Mouse (Mus musculus) cerebellum, adult 2 months (tissue): ENCODE results near the gene Fbrsl1.

Source experiments
- CTCF ChIP-seq: fragments of 200-500 bp; IDR thresholded peaks from 2 replicates; pipeline ENCODE4 v1.5.1; 2011; ENCODE audit warnings: low read depth, mild to moderate bottlenecking, control low read depth, low read length, moderate library complexity, borderline replicate concordance; ENCODE audit not compliant: insufficient read depth
- POLR2A ChIP-seq: fragments of 200-500 bp; IDR thresholded peaks from 2 replicates; pipeline ENCODE4 v1.6.1; 2011; ENCODE audit warnings: low read length, control low read depth, borderline replicate concordance; ENCODE audit not compliant: insufficient read depth

DNA sequence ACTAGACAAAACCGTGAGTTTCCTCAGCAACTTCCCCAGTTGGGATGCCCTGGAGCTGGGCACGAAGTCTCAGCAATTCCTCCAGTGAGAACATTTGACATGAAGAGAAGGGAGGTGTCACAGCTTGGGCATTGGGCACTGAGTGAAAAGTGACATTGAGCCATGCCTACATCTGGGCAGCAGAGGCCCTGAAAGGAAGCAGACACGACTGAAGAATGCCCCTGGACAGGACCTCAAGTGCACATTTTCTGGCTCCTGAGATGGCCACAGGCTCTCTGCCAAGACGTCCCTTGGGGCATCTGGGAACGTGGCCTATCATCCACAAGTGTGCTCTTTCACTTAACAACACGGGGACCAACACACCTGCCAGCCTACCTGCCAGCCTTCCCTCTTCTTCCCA, 991 bp upstream of the Fbrsl1 start:
- TF ChIP-seq CTCF, result no peak
- TF ChIP-seq POLR2A, result no peak
